Mouse (Mus musculus) MEL-GATA-1-ER (cell line): ENCODE results near the gene Ints13.

Experiments
- DNase-seq: peaks from one replicate; pipeline ENCODE4 v3.0.0-alpha.2; 2012; ENCODE audit warnings: low read depth; ENCODE audit errors: extremely low read depth

Gene Ints13

GRCm38 (mm10) chr6:146540386-146540785 lies 37.2 kb downstream of the Ints13 start:
- no peak for DNase-seq

GRCm38 (mm10) chr6:146538661-146539060 lies 39.0 kb downstream of the Ints13 start:
- no peak for DNase-seq

- no peak for DNase-seq
Observed at GRCm38 (mm10) chr6:146538071-146538470, 39.6 kb downstream of the Ints13 start.

GRCm38 (mm10) chr6:146537111-146537510 lies 40.5 kb downstream of the Ints13 start:
- no peak for DNase-seq

GRCm38 (mm10) chr6:146535501-146535900 lies 42.1 kb downstream of the Ints13 start:
- DNase-seq, result no peak

GRCm38 (mm10) chr6:146533146-146533545 lies 44.5 kb downstream of the Ints13 start:
- no peak for DNase-seq

GRCm38 (mm10) chr6:146530769-146531168 lies 46.9 kb downstream of the Ints13 start:
- DNase-seq, result no peak

- no peak for DNase-seq
Observed at GRCm38 (mm10) chr6:146530363-146530762, 47.3 kb downstream of the Ints13 start.

- no peak for DNase-seq
Observed at GRCm38 (mm10) chr6:146527537-146527936, 50.1 kb downstream of the Ints13 start.

- no peak for DNase-seq
Observed at GRCm38 (mm10) chr6:146525500-146525899, 52.1 kb downstream of the Ints13 start.

- no peak for DNase-seq
Observed at GRCm38 (mm10) chr6:146521456-146522245, 56.0 kb downstream of the Ints13 start.

- DNase-seq, result no peak
Observed at GRCm38 (mm10) chr6:146519019-146519418, 58.6 kb downstream of the Ints13 start.

- no peak for DNase-seq
Observed at GRCm38 (mm10) chr6:146515936-146516335, 61.7 kb downstream of the Ints13 start.

- no peak for DNase-seq
Observed at GRCm38 (mm10) chr6:146514531-146514948, 63.1 kb downstream of the Ints13 start.

- DNase-seq, result no peak
Observed at GRCm38 (mm10) chr6:146513899-146514298, 63.7 kb downstream of the Ints13 start.

- no peak for DNase-seq
Observed at GRCm38 (mm10) chr6:146513384-146513783, 64.3 kb downstream of the Ints13 start.

- DNase-seq, result no peak
Observed at GRCm38 (mm10) chr6:146511511-146511910, 66.1 kb downstream of the Ints13 start.

- DNase-seq, result no peak
Observed at GRCm38 (mm10) chr6:146509891-146510290, 67.7 kb downstream of the Ints13 start.

- no peak for DNase-seq
Observed at GRCm38 (mm10) chr6:146504459-146504858, 73.2 kb downstream of the Ints13 start.

GRCm38 (mm10) chr6:146502856-146503255 lies 74.8 kb downstream of the Ints13 start:
- DNase-seq, result no peak

GRCm38 (mm10) chr6:146501866-146502804 lies 75.5 kb downstream of the Ints13 start, which contains the start of gene Itpr2:
TSS of gene Itpr2 (minus strand) at chr6:146502223.
- DNase-seq, result peak; percentile 36

GRCm38 (mm10) chr6:146501316-146501865 lies 76.2 kb downstream of the Ints13 start:
- peak; percentile 74 for DNase-seq
